Mouse (Mus musculus): ENCODE data around the gene Mast4. TPM values are rescaled to one million over a fixed set of nuclear protein-coding genes. Genes with fewer than 3 reads are reported as not detected.

Mast4 gene
- total and polyA plus RNA-seq, 3 experiments, result 0.99 to 7.4 (median 6.1) TPM

- no peak overlapping the region for H3K4me3 ChIP-seq (replicated peaks in 1 of 3; ENCODE audit: low read depth in 2 of 3, low read length in 2 of 3, poor library complexity in 1 of 3)
- no peaks in the 10 kb centered on the region for H3K79me2 ChIP-seq (replicated peaks; ENCODE audit: control insufficient read depth, extremely low read depth, insufficient read depth, poor library complexity, severe bottlenecking)
- peaks cover 2 to 39% of the 10 kb centered on the region in 2 experiments for H3K4me1 ChIP-seq (ENCODE audit: control insufficient read depth in 1 of 2, insufficient read depth in 2 of 2)
- H3K4me2 ChIP-seq (ENCODE audit: insufficient read depth, low read depth, poor library complexity, severe bottlenecking), result no peak overlapping the region
- no peaks in the 10 kb centered on the region for H3K9me3 ChIP-seq (replicated peaks; ENCODE audit: low read length)
- H3K36me3 ChIP-seq (replicated peaks in 1 of 2; ENCODE audit: control insufficient read depth in 1 of 2, insufficient read depth in 1 of 2, low read length in 1 of 2), result peaks cover 51 to 76% of the 10 kb centered on the region in 2 experiments
- dilution Hi-C loops (cut with MboI; ENCODE audit: extremely low pct_ligation_motif_present, extremely low pct_unique_long_range_greater_than_20kb, low sequenced_read_pairs) (no loop called here), in situ Hi-C loops (cut with MboI; ENCODE audit: low pct_ligation_motif_present, low pct_unique_long_range_greater_than_20kb, low sequenced_read_pairs) (no loop called here)
- DNase-seq (ENCODE audit: extremely low read depth), result no peak
- H3K9ac ChIP-seq (ENCODE audit: insufficient read depth, low read depth), result no peak overlapping the region
- H3K27ac ChIP-seq (ENCODE audit: insufficient read depth, low read depth), result no peak overlapping the region
- H3K27me3 ChIP-seq (replicated peaks), result no peaks in the 10 kb centered on the region
- TF ChIP-seq USF2 (conservative IDR thresholded peaks at IDR 0.05; ENCODE audit: low read depth, low read length), result no peak
- TF ChIP-seq PAX5 (IDR thresholded peaks at IDR 0.05; ENCODE audit: low read length), result no peak
These were observed 587.3 kb downstream of the Mast4 start for GRCm38 (mm10) chr13:102746803-102747561.

DNA sequence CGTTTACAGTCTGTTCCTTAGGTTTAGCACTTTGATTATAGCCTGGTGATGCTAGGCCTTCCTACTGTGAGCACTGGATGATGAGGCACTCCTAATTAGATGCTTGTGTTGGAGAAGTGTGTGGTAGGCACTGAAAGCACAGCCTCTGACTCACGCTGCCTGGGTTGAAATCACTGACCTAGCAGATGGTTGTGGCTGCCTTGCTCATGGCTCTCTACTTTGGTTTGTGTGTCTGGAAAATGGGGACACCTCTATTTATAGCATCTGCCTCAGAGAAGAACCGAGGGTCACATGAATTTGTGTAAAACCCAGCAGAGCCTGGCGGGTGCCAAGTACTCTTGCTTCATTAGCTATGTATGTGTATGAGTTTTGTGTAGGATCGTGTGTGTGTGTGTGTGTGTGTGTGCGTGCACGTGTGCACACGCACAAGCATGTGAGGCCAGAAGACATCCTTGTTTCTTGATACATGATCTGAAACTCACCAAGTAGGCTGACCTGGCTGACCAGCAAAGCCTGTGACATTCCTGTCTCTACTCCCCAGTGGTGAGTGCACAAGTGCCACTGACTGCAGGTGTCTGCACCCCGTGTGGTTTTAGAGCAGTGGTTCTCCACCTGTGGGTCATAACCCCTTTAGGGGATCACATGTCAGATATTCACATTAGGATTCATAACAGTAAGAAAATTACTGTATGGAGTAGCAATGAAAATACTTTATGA is 588.5 kb downstream of the Mast4 start:
- TF ChIP-seq BHLHE40 (IDR thresholded peaks at IDR 0.05; ENCODE audit: low read depth, low read length), result 0 out of 2 replicates have a peak, but pooled peaks have one; percentile 10
- no peak for TF ChIP-seq E2F4 (IDR thresholded peaks at IDR 0.05; ENCODE audit: insufficient replicate concordance, low read depth, low read length)
- Histone ChIP-seq H3K36me3 (replicated peaks in 1 of 2; ENCODE audit: control insufficient read depth in 1 of 2, insufficient read depth in 1 of 2, low read length in 1 of 2) (peaks cover 52 to 77% of the 10 kb centered on the region in 2 experiments), H3K9ac (ENCODE audit: insufficient read depth, low read depth) (no peak overlapping the region), H3K4me1 (ENCODE audit: control insufficient read depth in 1 of 2, insufficient read depth in 2 of 2) (peaks cover 2 to 38% of the 10 kb centered on the region in 2 experiments), H3K4me3 (replicated peaks in 1 of 3; ENCODE audit: low read depth in 2 of 3, low read length in 2 of 3, poor library complexity in 1 of 3) (no peak overlapping the region), H3K79me2 (replicated peaks; ENCODE audit: control insufficient read depth, extremely low read depth, insufficient read depth, poor library complexity, severe bottlenecking) (no peaks in the 10 kb centered on the region), H3K9me3 (replicated peaks; ENCODE audit: low read length) (no peaks in the 10 kb centered on the region), H3K4me2 (ENCODE audit: insufficient read depth, low read depth, poor library complexity, severe bottlenecking) (no peak overlapping the region), H3K27ac (ENCODE audit: insufficient read depth, low read depth) (no peak overlapping the region), H3K27me3 (replicated peaks) (no peaks in the 10 kb centered on the region)
- dilution Hi-C loops (cut with MboI; ENCODE audit: extremely low pct_ligation_motif_present, extremely low pct_unique_long_range_greater_than_20kb, low sequenced_read_pairs), result no loop called here
- DNase-seq (ENCODE audit: extremely low read depth), result no peak
- in situ Hi-C loops (cut with MboI; ENCODE audit: low pct_ligation_motif_present, low pct_unique_long_range_greater_than_20kb, low sequenced_read_pairs), result no loop called here

GRCm38 (mm10) chr13:102745270-102745600 is 589.1 kb downstream of the Mast4 start:
- Histone ChIP-seq H3K4me1 (ENCODE audit: control insufficient read depth in 1 of 2, insufficient read depth in 2 of 2) (peaks cover 2 to 38% of the 10 kb centered on the region in 2 experiments), H3K9me3 (replicated peaks; ENCODE audit: low read length) (no peaks in the 10 kb centered on the region), H3K4me3 (replicated peaks in 1 of 3; ENCODE audit: low read depth in 2 of 3, low read length in 2 of 3, poor library complexity in 1 of 3) (no peak overlapping the region), H3K27ac (ENCODE audit: insufficient read depth, low read depth) (0 out of 2 replicates have a peak overlapping the region, but pooled peaks have one; percentile 2), H3K27me3 (replicated peaks) (no peaks in the 10 kb centered on the region), H3K79me2 (replicated peaks; ENCODE audit: control insufficient read depth, extremely low read depth, insufficient read depth, poor library complexity, severe bottlenecking) (no peaks in the 10 kb centered on the region), H3K4me2 (ENCODE audit: insufficient read depth, low read depth, poor library complexity, severe bottlenecking) (no peak overlapping the region), H3K9ac (ENCODE audit: insufficient read depth, low read depth) (no peak overlapping the region), H3K36me3 (replicated peaks in 1 of 2; ENCODE audit: control insufficient read depth in 1 of 2, insufficient read depth in 1 of 2, low read length in 1 of 2) (peaks cover 51 to 75% of the 10 kb centered on the region in 2 experiments)
- DNase-seq (ENCODE audit: extremely low read depth), result no peak
- dilution Hi-C loops (cut with MboI; ENCODE audit: extremely low pct_ligation_motif_present, extremely low pct_unique_long_range_greater_than_20kb, low sequenced_read_pairs) (no loop called here), in situ Hi-C loops (cut with MboI; ENCODE audit: low pct_ligation_motif_present, low pct_unique_long_range_greater_than_20kb, low sequenced_read_pairs) (no loop called here)
- no peak for TF ChIP-seq TCF12 (IDR thresholded peaks at IDR 0.05; ENCODE audit: low read depth, low read length)
- TF ChIP-seq E2F4 (IDR thresholded peaks at IDR 0.05; ENCODE audit: insufficient replicate concordance, low read depth, low read length), result no peak
- TF ChIP-seq ELF1 (IDR thresholded peaks at IDR 0.05; ENCODE audit: low read depth, low read length), result no peak

Data from CH12.LX (cell line).